Mouse (Mus musculus) cerebellum, adult 9-11 months (tissue): ENCODE data around the gene Rad1.
"Not testable (repeated sequence)": the region's sequence is repeated elsewhere in the genome, so short reads cannot be mapped to it uniquely, and the experiment has no call there.

Source experiments
- DNase-seq: peaks from one replicate; pipeline ENCODE4 v3.0.0; 2022

Gene Rad1

DNA sequence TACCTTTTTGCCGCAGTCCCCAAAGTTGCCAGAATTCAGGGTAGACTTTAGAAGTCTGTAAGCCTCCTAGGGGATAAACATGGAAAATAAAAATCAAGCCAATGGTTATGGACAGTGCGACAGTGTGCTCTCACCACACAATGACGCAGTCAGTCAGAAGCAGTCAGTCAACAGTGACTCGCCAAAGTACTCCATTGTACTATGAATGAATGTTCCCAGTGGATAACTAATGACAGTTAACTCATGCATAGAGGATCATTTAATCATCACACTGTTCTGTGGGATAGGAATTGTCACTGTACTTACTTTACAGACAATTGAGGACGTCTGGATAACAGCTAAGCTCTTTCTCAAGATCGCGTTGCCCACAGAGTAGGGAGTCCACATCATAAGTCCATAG is 29.3 kb downstream of the Rad1 start:
- DNase-seq, result no peak

DNA sequence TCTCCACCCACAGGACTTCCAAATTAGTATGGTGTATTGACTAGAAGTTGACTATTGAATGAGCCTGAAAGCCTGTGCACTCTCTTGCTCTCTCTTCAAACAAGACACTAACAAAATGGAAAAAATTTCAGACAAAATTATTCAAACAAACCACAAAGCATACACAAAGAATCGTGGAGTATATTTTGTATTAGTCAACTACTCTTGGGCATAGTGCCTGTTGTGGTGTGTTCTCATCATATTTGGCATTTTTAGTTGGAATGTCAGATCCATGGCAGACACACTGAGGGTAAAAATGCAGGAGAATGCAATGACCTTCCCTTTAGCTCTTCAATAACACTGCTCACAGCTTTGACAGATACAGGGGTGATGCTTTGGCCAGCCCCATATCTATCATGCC is 40.1 kb downstream of the Rad1 start:
- no peak for DNase-seq

DNA sequence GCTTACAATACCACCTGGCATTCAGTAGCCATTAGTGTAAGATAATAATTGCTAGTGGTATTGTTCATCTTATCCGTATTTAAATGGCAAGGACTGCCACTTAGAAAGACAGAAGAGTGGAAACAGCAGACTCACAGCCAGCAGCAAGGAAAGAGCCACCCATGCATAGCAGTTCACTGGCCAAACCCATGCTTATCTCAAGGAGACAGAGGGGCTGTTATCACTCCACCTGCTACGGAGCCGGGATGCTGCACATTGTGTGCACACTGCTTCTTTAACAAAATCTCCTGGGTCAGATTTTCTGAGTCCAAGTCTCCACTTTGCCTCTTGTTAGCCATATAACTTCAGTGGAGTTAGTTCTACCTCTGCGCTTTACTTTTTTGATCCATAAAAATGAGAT is 45.5 kb downstream of the Rad1 start:
- DNase-seq, result no peak

DNA sequence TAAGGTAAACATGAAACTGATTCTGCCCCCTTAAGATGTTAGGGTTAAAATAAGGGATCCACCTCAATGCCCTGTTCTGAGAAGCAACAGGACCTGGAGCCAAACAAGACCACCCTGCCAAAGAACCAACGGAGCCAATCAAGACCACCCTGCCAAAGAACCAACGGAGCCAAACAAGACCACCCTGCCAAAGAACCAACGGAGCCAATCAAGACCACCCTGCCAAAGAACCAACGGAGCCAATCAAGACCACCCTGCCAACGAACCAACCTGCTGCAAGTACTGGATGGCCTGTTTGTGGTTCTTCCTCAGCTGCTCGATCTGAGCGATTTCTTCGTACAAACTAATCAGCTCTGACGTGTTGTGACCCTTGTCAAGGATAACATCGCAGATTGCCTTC is 47.5 kb downstream of the Rad1 start:
- not testable (repeated sequence) for DNase-seq

DNA sequence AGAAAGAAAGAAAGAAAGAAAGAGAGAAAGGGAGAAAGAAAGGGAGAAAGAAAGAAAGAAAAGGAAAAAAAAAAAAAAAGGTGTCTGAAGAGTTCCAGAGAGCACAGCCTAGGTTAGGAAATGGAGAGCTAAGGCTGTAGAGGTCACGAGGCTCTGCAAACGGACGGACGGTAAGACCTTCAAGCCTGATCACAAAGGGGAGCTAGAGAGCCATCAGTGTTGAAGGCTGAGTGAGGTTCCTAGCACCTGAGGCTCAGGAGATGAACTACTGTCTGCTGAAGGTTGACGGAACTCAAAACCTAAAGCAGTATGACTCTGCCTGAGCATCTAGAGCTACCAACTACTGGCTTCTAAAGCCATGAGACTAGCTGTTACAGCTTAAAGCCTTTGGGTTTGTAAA is 48.8 kb downstream of the Rad1 start:
- DNase-seq, result no peak

DNA sequence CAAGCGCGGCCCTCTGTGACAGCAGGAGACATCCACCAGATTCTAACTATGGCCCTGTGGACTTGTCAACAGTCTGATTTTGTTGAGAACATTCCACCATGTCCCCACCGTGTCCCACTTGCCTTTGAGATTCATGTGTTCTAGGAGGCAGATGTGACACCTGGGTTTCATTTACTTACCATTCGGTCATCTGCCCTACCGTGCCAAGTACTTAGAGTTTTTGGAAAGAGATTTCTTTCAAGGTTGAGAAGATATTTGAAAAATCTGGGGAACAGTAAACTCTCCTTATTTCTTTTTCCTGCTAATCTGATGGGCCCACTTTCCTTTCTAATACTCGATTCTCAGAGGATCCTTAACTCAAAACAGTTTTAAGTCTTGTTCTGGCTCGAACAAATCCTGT is 50.2 kb downstream of the Rad1 start:
- DNase-seq, result no peak

DNA sequence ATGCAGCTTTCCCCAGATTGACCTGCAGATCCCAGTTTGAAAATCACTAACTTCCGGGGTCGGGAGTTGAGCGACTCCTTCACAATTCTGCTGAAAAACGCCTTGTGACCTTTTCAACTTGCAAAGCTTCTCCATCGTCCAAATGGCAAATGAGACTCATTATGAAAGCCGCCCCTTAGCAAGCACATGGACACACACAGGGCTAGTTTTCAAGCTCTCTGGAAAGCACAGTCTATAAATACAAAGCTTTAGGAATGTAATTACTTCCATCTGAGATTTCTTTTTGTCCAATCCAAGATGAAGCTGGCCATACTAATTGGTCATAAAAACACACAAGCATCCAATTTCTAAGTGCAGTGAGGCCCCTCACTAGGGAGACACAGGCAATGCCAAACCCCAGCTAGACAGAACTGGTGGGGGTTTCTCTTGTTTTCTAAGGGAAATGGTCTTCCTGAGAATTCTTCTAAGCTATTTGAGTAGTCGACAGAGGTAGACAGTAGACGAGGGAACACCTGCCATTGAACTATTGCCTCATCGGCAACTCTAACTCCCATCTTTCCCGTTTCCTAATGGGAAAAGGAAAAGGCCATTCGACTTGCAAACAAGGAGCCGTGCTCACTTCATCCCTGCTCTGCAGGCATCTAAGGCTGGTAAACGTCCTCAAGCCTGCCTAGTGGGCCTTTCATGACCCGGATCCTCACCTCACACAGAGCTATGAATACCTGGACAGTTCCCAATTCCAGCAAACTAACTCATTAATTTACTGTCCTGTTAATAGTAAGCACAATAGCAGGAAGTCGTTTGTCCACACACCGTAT is 54.7 kb downstream of the Rad1 start:
- no peak for DNase-seq
